Mouse (Mus musculus): Measurements from ENCODE around the gene Asap2.

The Asap2 gene

GRCm38 (mm10) chr12:21133031-21133430 lies 142.8 kb downstream of the Asap2 start:
- DNase-seq (ENCODE audit: low spot score), result no peak

DNA sequence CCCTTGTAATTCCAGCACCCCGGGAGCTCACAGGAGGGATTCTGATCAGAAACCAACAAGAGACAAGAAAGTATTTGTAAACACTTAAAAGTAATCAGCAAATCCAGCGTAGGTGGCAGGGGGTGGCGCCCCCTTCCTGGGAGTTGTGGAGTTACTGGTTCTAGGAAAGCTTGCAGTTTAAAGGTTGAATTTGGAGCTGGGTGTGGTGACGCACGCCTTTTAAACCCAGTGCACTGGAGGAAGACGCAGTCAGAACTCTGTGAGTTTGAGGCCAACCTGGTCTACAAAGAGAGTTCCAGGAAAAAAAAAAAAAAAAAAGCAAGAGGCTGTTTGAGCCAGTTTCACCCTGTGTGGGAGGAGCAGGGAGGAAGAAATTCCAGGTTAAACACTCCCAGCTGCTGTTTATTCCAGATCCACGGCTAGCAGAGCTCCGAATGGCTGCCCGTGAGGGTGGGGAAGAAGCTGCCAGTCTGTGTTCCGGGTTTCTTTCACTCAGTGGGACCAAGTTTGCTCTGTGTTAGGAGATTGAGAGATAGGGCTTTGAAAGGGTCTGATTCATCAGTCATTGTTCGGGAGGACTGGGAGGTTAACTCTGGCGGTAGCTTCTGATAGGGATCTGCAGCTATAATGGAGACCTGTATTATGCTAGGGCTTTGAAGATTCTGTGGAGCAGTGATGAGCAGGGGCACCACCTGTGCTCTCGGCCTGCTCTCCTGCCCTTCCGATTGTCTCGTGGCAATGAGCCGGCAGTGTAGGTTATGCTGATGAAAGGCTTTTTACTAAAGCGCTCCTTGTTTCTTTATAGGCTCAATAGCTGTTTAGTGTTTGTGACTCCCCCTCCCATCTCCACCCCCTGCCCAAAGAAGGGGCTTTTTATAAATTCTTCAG lies 144.0 kb downstream of the Asap2 start:
- no peak for DNase-seq (ENCODE audit: low spot score)

DNA sequence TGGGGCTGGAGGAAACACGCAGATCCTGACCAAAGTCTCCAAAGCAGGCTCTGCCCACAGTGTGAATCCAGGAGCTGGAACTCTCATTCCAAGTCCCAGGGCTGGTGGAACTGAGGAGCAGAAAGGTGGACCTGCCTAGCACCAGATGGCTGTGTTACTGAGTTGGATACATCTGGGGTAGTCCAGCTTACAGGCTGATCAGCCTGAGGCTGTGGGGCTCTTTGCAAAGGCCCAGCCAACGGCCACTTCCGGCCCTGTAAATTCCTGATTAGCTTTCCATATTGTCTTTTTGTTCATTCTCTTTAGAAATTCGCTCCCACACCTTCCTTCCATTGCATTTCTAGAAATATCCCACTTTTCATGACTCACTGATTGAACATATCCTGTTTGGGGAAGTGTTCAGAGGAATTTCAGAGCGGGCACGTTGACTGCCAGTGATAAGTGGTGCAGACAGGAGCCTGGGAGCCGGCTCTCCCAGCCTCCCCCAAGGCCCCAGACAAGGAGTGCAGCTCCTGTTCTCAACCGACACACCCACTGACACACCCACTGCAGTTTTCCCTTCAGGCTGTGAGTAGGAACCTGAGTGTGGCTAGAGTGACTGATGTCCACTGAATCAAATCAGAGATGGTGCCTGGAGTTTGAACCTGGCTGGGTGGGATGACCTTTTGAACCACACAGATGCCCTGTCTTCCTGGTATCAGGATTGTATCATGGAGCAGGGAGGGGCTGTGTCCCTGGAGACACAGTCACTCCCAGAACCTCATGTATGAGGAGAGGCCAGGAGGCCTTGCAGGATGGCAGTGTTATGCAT lies 145.6 kb downstream of the Asap2 start:
- DNase-seq (ENCODE audit: low spot score), result no peak

GRCm38 (mm10) chr12:21136462-21136751 lies 146.1 kb downstream of the Asap2 start:
- DNase-seq (ENCODE audit: low spot score), result peak; percentile 48

- no peak for DNase-seq (ENCODE audit: low spot score)
These were observed 149.3 kb downstream of the Asap2 start for GRCm38 (mm10) chr12:21139560-21139959.

DNA sequence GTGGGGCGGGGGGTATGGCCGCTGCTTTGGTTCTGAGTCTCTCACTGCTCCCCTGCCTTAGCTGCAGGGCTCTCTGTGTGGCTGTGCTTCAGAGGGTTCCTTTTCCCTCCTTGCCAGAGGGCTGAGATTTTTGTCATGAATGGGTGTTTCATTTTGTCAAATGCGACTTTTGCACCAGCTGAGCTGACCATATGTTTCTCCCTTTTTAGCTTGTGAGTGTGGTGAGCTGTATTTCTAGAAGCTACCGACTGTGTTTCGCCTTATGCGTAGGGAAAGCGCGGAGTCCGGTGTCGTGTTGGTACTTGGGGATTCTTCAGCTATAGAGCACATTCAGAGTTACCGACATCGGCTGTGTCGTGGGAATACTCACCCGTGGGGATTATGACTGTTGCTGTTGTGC lies 149.9 kb downstream of the Asap2 start:
- peak; percentile 63 for DNase-seq (ENCODE audit: low spot score)

- DNase-seq (ENCODE audit: low spot score), result no peak
These were observed 150.6 kb downstream of the Asap2 start for GRCm38 (mm10) chr12:21140741-21141308.

- no peak for DNase-seq (ENCODE audit: low spot score)
These were observed 151.5 kb downstream of the Asap2 start for GRCm38 (mm10) chr12:21141691-21142300.

GRCm38 (mm10) chr12:21142489-21143254 lies 152.4 kb downstream of the Asap2 start:
- DNase-seq (ENCODE audit: low spot score), result no peak

DNA sequence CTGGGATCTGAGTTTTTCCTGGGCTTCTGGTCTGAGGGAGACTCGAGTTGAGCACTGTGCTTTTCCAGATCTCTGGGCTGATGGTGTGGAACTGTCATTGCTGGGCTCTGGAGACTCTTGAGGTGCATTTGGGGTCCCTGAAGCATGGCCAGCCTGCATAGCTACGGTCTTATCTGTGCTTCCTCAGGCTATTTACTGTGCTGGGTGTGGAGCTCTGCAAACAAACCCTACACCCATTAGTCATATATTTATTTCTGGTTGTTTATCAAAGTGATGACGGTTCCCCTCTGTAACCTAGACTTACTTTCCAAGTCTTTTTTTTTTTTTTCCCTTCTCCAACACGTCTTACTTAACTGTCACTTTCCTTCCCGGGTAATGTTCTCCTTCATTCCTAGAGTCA lies 154.3 kb downstream of the Asap2 start:
- no peak for DNase-seq (ENCODE audit: low spot score)

DNA sequence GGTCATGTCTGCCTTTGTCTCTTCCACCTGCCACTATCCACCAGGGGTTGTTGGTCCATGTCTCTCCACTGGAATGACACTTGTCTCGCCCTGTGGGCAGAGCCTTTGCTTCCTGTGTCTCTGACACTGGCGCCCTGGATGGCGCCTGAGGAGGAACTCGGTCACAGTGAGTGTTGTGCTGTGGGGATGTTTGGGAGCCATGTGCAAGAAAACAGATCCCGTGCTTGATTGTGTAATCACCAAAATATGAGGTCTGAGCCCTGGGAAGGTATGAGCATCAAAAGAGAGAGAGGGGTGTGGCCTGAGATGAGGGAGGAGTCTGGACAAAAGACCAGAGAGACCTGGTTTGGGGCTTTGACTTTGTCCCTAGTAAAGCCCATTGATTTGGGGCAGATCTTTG lies 154.8 kb downstream of the Asap2 start:
- no peak for DNase-seq (ENCODE audit: low spot score)

DNA sequence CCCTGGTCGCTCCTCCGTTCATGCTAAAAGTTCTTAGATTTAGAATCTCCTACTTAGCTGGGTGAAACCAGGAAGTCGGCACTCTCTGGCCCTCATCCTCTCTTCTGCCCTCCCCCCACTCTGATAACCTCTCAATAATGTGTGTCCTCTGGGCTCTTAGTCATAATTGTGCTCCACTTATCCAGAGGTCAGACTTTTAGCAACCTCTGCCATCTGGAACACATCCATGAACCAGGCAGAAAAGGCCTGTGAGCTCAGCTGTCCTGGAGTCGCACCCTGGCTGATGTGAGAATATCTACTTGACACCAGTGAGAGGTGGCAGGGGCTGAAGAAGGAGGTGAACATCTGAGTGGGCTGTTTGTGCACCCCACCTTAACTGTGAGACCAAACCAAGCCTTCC lies 156.6 kb downstream of the Asap2 start:
- DNase-seq (ENCODE audit: low spot score), result no peak

DNA sequence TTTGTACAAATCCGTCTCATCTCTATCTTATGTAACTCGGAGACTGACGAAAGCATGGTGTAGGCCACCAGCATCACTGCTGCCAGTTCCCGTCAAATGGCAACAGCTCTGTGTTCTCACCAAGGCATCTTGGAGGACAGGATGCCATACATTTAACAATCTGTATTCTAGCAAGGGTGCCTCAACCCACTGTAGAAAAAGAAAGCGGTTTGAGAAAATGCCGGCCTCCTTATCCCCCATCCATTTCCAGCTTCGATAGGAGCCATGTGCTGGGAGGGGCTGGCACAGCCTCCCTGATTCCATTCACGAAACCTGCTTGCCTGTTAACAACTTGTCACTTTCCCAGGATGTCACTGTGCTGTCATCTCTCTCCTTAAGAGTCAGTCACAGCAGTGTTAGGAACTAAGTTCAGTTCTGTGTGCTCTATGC lies 163.0 kb downstream of the Asap2 start:
- DNase-seq (ENCODE audit: low spot score), result peak; percentile 70

DNA sequence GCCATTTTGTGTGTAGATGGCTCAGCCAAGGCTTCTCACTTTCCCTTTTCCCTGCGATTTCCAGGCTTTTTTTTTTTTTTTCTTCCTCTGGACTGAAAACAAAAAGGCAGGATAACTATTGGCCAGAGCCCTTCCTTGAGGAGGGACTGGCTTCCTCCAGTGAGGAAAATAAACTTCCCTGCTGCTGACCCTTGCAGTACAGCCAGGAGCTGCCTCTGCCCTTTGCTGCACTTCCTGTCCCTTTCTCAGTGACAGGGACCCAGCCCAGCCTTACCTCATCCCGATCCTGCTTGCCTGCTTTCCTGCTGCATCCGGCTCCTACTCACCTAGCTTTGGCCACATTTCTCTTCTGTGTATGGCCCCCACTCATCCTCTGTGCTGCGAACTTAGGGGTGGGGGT lies 164.8 kb downstream of the Asap2 start:
- DNase-seq (ENCODE audit: low spot score), result no peak

- DNase-seq (ENCODE audit: low spot score), result no peak
These were observed 169.0 kb downstream of the Asap2 start for GRCm38 (mm10) chr12:21159304-21159703.

GRCm38 (mm10) chr12:21160327-21160828 lies 170.1 kb downstream of the Asap2 start:
- no peak for DNase-seq (ENCODE audit: low spot score)

- DNase-seq (ENCODE audit: low spot score), result no peak
These were observed 171.6 kb downstream of the Asap2 start for GRCm38 (mm10) chr12:21161841-21162240.

DNA sequence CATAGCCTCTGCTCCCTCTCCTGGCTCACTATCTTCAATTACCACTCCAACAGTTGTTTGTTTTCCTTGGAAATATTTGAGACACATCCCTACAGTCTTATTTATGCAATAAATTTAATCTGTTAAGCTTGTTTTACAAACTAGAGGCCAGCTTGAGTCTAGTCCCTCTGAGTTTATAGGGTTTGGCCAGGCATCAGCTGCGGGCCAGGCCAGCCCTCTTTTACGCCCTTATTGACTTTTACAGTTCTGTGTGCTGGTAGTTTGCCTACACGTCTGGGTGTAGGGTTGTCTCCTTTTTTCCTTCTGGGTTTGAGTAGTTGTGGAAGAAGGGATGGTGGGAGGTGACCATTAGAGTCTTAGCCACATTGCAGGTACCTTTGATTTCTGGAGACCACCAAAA lies 173.4 kb downstream of the Asap2 start:
- no peak for DNase-seq (ENCODE audit: low spot score)

DNA sequence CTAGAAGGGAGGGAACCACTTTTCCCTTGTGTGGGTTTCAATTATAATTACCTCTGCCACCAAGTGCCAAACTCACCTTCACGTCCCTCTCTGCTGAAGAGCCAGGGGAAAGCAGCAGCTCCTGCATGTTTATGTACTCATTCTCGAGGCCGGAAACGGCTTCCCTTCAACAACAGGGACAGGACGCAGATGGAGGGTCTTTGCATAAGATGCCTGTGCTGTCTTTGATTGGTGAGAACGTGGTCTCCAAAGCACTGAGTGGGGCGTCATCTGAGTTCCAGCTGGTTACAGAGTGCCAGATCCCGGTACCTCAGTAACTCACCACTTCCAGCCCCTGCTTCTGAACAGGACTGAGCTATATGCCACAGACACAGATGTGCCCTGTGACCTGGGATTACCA lies 174.0 kb downstream of the Asap2 start:
- DNase-seq (ENCODE audit: low spot score), result no peak

GRCm38 (mm10) chr12:21165157-21165556 lies 174.9 kb downstream of the Asap2 start:
- no peak for DNase-seq (ENCODE audit: low spot score)

GRCm38 (mm10) chr12:21165891-21166342 lies 175.7 kb downstream of the Asap2 start:
- DNase-seq (ENCODE audit: low spot score), result peak; percentile 53
